Mouse (Mus musculus) mouse embryonic stem cell (cell line): ENCODE results near the gene Snx18.

Source experiments
- in situ Hi-C, 2 experiments: fragments of 300-500 bp; cut with MboI; formaldehyde crosslinking; loops; 1 replicate in 1 of 2; 3 replicates in 1 of 2; pipeline ENCODE4 v1.14.3; 2019 to 2020; ENCODE audit warnings: low sequenced_read_pairs in 2 of 2, low pct_unique_long_range_greater_than_20kb in 1 of 2, mixed read lengths in 1 of 2; ENCODE audit not compliant: unreplicated experiment in 1 of 2

The Snx18 gene

DNA sequence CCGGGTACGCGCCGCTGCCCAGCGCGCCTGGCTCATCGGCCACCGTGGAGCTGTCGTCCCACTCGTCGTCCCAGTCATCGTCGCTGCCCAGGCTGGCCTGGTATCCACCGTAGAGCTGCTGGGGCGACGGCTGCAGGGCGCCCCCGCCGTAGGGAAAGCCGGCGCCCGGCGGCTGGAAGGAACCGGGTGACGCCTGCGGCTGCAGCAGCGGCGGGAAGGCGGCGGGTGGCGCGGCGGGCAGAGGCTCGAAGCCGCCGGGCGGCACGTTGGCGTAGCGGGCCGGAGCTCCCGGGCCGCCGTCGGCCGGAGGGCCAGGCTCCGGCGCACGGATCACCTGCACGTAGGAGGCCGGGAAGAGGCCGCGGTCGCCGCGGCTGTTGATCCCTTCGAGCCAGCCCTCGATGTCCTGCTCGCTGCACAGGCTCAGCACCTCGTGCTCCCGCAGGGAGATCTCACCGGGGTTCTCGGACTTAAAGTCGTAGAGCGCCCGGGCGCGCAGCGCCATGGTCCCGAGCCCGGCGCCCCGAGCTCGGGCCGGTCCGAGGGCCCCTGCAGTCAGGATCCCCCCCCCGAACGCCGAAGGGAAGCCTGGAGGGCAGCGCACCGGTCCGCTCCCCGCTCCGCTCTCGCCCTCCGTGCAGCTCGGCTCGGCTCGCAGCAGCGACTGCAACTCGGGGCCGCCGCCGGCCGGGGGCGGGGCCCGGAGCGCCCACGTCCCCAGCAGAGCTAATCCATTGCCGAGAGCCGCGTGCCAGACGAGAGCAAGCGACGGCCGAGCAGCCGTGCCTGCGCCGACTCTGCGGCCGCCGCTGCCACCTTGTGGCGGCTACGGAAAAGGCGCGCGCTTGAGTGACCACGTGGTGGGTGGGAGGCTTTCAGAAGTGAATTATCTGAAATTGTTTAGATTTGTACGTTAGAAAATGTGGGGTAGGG, at the start of gene Snx18:
Gene Snx18, minus strand, starts transcription at position 674 of the 933 bp plus-strand sequence.
- in situ Hi-C loops: loop anchor here in 1 of 2 experiments (10.0 kb wide), 1 partner anchor 273 kb away; no protein-coding TSS in a partner anchor

DNA sequence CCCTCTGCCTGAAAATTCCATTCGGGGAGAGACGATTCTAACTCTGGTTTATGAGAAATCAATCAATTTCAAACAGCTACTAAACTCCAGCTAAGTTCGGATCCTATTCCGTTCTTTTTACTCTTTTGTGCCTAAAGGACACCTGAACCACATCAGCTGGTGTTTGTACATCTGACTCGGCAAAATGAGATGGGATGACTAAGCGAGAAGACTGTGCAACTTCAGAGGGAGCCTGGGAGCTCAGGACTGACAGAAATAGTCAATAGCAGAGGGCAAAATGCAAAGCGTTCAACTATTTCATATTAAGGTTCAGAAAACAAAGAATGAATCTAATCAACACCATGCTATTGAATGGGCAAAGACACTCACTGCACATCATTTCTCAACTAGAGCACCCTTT, 45.5 kb upstream of the Snx18 start:
- in situ Hi-C loops: no loop called here

DNA sequence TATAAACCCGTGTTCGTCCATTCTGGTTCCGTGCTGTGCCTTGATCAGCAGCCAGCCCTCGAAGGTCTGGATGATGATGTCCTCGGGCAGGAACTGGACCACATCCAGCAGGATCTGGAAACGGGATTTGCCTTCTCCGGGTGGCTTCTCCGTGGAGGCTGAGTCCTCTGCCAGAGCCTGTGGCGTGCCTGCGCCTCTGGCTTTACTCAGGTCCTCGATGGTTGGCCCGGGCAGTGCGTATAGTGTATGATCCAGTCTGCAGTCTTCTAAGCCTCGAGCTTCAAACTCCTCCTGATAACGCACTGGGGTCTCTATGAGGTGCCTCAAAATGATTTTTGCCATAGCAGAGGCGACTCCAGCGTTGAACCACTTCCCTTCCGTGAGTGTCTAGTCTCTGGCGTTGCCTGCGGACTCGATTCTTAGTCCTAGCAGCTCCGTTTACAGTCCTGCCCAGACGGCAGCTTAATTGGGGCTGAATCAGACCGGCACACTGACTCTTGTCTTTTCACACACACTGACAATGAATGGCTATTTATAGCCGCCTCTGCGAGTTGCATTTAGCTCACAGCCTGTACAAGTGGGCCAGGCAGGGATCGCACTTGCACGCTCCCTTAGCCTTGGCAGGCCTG, 44.9 kb upstream of the Snx18 start, which contains the start of gene Hspb3:
Gene Hspb3, minus strand, starts transcription at position 526 of the 629 bp plus-strand sequence.
- in situ Hi-C loops: no loop called here

DNA sequence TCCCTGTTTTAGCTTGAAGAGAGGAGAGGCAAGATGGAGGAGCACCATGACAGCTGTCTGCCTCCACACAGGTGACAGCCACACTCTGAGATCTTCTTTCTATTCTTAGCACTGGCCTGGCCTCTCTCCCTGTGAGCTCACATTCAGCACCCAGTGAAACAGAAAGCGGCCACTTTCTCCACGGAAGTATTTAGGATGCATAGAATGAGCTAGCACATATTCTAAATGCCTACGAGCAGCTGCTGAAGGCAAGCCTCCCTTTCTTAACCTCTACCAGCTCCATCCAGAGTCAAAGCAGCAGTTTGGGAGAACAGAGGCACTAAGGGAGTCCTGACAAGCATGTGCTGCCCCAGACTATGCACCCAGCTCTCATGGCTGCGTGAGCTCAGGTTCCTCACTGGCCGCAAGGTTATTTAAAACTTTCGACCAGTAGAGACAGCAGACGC, 43.5 kb upstream of the Snx18 start:
- in situ Hi-C loops: no loop called here

DNA sequence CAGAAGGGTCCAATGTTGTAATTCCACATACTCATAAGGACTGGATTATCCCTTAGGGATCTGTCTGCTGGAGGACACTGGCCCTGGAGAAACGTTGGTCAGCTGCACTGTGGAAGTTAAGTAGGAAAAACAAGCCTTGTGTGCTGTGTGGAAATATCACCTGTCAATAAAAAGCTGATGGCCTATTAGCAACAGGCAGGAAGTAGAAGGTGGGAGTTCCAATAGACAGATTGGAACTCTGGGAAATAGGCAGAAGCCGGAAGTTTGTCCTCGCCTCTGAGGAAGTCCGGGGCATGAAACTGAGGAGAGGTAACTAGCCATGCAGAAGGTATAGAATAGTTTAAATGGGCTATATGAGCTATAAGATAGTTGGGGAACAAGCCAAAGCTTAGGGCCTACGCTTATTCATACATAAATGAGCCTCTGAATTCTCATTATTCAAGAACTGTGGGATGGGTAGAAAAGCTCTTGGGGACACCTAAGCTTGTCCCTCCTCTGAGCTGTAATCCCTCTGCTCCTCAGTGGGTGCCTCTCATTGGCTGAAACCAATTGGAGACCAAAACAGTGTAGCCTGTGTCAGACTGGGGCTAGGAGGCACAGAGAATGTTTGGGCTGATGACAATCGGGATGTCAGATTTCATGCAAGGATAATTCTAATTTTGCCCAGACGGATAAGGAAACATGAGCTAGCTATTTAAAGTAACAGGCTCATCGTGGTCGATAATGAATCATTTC, 42.4 kb upstream of the Snx18 start:
- in situ Hi-C loops: no loop called here

DNA sequence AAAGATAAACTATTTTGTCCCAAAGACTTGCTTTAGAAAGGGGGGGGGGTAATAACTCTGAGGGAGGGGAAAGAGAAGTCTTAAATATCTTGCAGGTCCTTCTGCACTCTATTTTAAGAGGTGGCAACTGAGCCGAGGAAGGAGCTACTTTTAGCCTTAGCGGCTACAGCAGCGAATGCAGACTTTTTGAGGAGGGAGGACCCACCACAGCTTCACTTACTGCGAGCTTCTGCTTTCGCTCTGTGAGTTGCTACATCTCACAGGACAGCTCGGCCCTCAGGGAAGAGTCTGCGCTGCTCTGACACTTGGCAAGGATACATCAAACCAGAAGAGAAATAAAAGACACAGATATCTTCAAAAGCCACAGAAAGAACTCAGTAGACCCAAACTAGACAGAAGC, 38.8 kb upstream of the Snx18 start:
- in situ Hi-C loops: no loop called here

DNA sequence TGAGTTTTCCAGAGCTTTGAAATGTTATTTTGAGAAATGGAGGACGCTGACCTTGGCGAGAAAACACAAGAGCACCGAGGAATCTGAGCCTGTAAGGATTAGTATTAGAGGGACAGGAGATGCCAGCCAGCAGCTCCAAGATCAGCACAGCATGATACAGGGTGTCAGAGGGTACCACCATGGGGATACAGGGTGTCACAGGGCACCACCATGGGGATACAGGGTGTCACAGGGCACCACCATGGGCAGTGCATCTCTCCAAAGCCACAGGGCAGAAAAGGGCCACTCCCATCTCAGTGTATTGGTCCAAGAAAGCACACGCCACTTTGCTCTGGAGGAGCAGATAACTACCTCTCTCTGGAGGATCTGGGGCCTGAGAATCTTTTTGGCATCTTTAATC, 38.3 kb upstream of the Snx18 start:
- in situ Hi-C loops: no loop called here

DNA sequence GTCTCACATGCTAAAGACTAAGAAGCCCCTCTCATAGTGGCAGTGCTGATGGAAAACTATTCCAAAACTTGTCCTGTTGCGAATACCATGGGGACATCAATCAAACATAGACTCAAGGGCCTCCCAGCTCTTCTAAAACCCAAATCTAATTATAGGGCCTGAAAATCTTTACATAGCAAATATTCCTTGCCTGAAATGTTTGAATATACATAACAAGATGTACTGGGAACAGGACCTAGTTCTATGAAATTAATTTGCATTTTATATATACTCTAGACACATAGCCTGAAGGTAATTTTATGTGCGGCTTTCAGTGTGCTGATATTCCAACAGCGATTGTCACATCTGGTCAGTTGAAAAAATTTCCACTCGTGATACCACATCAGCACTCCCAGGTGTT, 37.1 kb upstream of the Snx18 start:
- in situ Hi-C loops: no loop called here

DNA sequence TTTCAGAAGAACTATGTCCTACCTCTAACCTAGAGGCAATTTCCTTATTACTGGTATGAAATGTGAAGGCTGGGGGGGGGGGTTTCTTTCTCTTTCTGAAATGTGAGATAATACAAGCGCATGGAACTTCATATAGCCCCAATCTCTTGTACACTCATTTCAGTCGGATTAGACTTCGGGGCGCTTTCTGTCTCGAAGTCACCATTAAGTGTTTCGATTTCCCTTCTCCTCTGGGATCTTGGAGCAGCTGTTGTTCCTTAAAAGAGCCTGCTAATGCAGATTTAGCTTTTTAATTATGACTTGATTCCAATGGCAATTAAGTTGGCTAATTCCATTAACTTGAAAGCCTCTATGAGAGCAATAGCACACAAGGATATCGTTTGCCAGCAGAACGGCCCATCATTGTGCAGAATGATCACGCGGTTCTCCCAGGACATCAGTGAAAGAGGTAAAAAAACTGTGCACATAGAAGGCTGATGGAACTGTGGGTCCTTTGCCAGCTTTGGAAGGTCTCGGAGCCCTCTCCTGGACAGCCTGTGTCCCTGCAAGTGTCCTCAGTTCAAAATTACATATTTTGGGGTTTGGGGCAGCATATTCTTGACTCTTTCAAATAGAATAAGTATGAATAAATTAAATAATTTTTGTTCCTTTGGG, 22.7 kb upstream of the Snx18 start:
- in situ Hi-C loops: no loop called here

DNA sequence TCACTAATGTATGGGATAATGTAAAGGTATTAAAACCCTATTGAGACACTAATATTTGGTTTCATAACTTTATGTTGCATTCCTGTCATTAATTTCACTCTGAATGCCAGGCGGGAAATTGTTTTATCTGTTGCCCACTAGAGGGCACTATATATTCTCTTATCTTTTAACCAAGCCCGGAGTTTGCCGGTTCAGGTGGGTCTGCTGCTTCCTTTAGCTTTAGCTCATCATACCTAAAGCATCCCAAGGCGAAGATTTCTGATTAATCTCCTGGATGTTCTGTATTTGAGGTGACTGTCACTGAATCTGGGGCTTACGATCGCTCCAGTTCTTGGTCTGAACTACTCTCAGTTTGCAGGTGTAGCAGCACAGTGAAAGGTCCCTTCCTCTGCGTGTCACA, 20.6 kb upstream of the Snx18 start:
- in situ Hi-C loops: loop anchor here in 1 of 2 experiments (10.0 kb wide), 1 partner anchor 324 kb away; no protein-coding TSS in a partner anchor

DNA sequence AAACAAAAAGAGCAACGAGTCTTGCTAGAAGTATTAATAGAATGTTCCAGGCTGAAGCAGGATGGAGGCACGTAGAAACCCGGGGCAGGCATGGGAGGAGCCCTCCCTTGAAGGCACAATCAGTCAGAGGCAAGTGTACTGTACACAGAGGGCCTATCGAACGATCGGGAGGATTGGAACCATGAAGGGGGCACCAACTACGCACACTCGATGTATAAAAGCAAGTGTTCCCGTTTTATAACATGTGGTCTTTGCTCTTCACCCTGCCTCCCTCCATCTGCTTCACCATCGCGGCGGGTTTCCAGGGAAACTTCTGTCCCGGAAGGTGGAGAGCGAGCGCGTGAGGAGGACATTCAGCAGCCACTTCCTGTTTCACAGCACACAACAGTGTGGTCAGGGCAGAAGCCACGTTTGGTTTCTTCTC, 17.4 kb upstream of the Snx18 start:
- in situ Hi-C loops: loop anchor here in 1 of 2 experiments (10.0 kb wide), 1 partner anchor 321 kb away; no protein-coding TSS in a partner anchor

DNA sequence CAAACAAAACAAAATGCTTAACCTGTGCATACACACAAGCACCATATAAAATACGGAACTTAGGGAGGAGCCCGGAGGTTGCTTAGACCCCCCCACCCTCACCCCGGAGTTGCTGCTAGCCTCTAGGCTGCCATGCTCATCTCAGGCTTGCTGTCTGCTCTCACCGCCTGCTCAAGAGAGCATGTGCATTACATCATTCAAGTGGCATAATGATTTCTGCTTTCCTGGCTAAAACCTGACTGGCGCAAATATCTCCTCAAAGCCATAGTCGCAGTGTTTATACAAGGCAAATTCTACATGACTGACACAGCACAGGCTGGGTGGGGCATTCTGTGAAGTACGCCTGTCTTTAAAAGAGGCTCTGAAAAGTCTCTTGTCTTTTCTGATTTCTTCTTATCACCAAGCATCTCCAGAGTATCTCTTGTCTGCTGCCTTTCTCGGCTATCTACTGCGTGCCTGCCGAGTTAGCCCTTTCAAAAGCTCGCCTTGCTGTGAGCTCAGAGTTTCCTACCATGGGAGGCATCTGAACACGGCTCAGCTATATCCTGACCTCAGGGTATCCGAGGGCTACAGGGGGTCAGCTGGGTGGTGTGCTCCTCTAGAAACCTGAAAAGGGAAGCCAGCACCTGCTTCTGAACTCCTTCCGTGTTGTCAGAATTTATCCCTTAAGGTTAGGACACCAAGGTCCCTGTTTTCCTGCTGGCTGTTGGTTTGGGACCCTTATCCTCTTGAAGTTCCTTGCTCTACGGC, 16.5 kb upstream of the Snx18 start:
- in situ Hi-C loops: loop anchor here in 1 of 2 experiments (10.0 kb wide), 1 partner anchor 320 kb away; no protein-coding TSS in a partner anchor

DNA sequence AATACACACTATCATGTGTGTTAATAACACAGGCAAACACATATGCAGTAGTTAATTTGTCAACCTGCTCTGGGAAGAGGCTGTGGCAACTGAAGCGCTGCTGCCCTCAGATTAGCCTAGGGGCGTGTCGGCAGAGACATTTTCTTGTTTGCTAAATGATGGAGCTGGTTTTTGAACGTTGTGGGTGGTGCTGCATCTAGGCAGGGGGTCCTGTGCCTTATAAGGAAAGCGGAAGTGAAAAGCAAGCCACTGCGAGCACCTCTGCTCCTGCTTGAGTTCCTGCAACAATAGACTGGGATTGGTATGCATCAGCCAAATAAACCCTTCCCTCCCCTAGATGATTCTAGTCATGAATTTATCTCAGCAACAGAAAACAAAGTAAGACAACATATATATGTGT, 14.1 kb upstream of the Snx18 start:
- in situ Hi-C loops: loop anchor here in 1 of 2 experiments (10.0 kb wide), 1 partner anchor 318 kb away; no protein-coding TSS in a partner anchor

DNA sequence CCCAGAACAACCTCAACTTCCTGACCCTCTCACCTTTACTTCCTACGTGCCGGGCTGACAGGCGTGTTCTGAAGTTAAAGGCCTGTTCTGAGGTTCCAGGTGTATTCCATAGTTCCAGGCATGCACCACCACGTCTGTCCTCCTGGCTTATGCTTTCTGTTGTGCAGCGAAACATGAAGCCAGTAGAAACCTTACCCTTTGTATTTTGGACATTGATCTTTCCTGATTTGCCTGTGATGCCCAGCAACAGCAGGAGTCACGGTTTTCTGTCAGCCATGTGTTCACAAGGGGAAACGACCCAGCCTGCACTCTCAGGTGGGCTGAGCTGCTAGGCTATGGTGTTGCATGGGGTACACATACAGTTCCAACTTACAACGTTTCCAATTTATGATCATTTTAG, 9.2 kb upstream of the Snx18 start:
- in situ Hi-C loops: no loop called here

DNA sequence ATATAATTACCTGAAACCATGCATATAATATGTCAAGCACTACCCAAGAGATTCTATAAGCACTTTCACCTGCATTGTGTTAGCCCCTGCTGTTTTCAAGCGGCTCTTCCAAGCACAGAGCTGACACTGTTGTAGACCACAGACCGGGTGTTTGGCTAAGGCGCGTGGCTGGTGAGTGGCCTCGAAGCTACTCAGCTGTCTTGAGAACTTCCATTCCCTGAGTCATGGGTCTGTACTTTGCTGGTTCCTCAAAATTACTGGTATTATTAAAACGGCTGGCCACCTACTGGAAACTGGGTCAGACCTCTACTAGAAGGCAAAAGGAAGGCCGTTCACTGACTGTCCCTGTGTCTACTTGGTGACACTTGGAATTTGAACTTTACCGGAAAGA, 4.5 kb upstream of the Snx18 start:
- in situ Hi-C loops: no loop called here

DNA sequence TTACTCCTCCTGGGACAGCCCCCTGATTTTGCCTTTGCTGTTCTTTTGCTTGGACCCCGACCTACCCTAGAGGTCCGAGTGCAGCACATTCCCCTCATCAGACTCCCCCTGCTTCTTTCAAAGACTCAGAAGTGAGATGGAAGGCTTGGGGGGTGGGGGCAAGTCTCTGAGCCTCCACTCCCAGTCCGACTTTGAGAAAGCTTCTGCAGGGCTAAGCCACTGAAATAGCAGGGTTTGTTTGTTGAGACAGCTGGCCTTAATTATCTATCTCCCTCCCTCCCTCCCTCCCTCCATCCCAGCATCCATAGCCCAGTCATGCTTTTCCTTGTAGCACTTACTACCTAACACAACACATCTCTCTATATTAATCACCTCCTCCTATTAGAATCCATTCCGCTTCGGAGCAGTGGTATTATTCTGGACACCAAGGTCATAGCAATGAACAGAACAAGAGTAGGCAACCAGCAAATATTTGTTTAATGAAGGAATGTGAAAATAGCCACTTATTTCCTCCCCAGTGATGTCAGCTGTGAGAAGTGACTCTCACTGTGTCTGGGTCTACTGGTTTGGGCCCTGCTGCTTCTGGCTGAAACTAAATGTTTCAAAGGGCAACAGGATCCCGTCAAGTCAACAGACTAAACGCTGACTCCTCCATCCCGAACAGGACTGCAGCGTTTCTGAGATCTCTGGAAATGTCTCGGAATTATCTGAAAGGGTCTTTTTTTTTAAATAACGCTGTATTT, 3.9 kb upstream of the Snx18 start:
- in situ Hi-C loops: no loop called here

DNA sequence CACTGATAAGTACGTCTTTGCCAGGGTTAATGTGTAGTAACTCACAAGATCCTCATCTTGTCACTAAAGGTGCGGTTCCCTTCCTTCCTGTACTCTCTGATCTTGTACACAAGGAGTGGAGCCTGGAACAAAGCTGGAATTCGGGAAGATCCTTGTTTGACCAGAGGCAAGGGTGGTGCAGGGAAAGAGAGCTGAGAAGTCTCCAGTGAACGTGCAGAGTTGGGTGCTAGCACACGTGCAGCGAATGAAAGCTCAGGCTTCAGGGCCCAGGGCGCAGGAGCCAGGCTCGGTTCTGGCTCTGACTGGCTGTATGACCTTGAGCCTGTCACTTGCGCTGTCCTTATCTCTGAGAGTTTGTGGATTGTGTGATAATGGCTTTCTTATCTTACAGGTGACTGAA, 639 bp upstream of the Snx18 start:
- in situ Hi-C loops: loop anchor here in 1 of 2 experiments (10.0 kb wide), 1 partner anchor 274 kb away; no protein-coding TSS in a partner anchor
